ENCODE assay signal across 9 mouse cellular contexts in the genomic region with DNA sequence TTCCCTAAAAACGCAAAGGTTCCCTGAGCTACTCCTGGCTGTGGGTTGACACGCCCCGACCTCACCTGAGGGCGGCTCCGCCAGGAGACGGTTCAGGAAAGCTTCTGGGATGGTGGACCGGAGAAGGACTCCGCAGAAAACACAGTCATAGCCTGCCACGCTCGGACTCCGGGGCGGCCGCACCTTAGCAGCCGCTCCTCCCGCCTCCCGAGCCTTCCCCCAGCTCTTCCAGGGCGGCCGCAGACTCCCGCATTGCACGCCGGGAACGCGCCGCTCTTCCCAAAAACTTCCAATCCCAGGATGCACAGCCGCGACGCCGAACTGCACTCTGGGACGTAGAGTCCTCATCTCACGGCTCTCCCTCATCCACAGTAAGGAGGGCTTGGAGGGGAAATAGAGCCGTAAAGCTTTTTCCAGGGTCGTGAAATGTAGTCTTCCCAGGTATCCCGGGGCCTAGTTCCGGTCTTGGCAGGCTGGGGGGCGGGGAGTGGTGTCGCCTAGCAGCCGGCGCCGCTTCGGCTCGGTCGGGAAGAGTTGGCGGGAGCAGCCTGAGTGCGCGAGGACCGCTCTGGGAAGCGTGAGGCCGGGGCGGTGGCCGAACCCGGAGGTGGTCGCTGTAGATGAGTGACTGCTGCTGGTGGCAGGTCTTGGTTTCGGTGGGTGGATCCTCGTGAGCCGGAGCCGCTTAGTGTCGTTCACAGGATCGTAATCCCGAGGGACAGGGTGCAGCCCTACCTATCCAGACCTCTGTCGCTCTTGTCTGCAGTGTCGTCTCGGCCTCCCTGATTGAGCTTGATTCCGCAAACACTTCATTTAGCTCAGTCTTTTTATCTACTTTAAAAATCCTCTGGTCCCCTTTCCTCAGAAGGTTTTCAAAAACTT. TPM values are rescaled to one million over a fixed set of nuclear protein-coding genes. Genes with fewer than 3 reads are reported as not detected.
DNase-seq lines count a peak whose midpoint lies in the region; ATAC-seq and TF ChIP-seq lines count a peak whose summit lies in the region.
"Had no signal": no experiment of that assay in that cellular context is flagged by ENCODE, and none has a peak within 500 bp of the region (broad histone marks: within the 10 kb centered on the region; RNA-seq: fewer than 3 reads in every experiment).

A gene (minus strand): TSS at position 254 of the 882 bp plus-strand sequence.
A gene (plus strand): TSS at position 462 of the 882 bp plus-strand sequence.

- TF ChIP-seq POLR2A in heart, adult 2 months (IDR thresholded peaks at IDR 0.05; ENCODE audit: insufficient read depth, low read depth, low read length) = peak; percentile 82

- 0 out of 2 replicates have a peak, but pooled peaks have one; percentile 24 for TF ChIP-seq EP300 in heart, adult 2 months (IDR thresholded peaks at IDR 0.05; ENCODE audit: insufficient read depth, low read depth, low read length)

- peak within 1 kb of the TSS; percentile 83 for H3K4me2 ChIP-seq in embryonic facial prominence, embryonic 14.5 days (ENCODE audit: low read depth, low read length)
- H3K4me2 ChIP-seq in limb, embryonic 13.5 days (replicated peaks) = peak within 1 kb of the TSS; percentile 87
- peak within 1 kb of the TSS; percentile 93 for H3K4me2 ChIP-seq in midbrain, embryonic 16.5 days (ENCODE audit: low read length)

- peak within 1 kb of the TSS; percentile 74 for H3K9ac ChIP-seq in embryonic facial prominence, embryonic 14.5 days (ENCODE audit: low read depth, low read length)
- H3K9ac ChIP-seq in heart, adult 2 months (ENCODE audit: low read depth, low read length) = peak within 1 kb of the TSS; percentile 79
- peak within 1 kb of the TSS; percentile 81 for H3K9ac ChIP-seq in limb, embryonic 13.5 days
- H3K9ac ChIP-seq in midbrain, embryonic 16.5 days (ENCODE audit: low read depth, low read length) = peak within 1 kb of the TSS; percentile 65

- H3K27me3 ChIP-seq in embryonic facial prominence, embryonic 14.5 days (replicated peaks; ENCODE audit: control insufficient read depth, insufficient read depth, low read length) = no peaks in the 10 kb centered on the region
- no peaks in the 10 kb centered on the region for H3K27me3 ChIP-seq in heart, adult 2 months (ENCODE audit: control insufficient read depth, insufficient read depth, low read length)
- H3K27me3 ChIP-seq in limb, embryonic 13.5 days = no peaks in the 10 kb centered on the region
- H3K27me3 ChIP-seq in midbrain, embryonic 16.5 days (ENCODE audit: control insufficient read depth, insufficient read depth, low read depth, low read length) = no peaks in the 10 kb centered on the region
- H3K27me3 ChIP-seq: CH12.LX had no signal

- under 1% methylated on average over 40 of the region's 63 CpGs for WGBS in embryonic facial prominence, embryonic 14.5 days
- WGBS in heart, adult 2 months = under 1% methylated on average over 63 of the region's 63 CpGs
- WGBS in limb, embryonic 13.5 days = under 1% methylated on average over 63 of the region's 63 CpGs
- WGBS in midbrain, embryonic 16.5 days = under 1% methylated on average over 63 of the region's 63 CpGs

- peak; percentile 96 for DNase-seq in 3134 (ENCODE audit: extremely low read depth, insufficient read length, low spot score)
- peak; percentile 74 to 83 for DNase-seq in adrenal gland, postnatal 4 days (ENCODE audit: low spot score in 2 of 2)
- peak; percentile 99 for DNase-seq in embryonic facial prominence, embryonic 14.5 days (ENCODE audit: low spot score)
- peak; percentile 94 to 97 for DNase-seq in heart, adult 2 months
- peak; percentile 97 for DNase-seq in kidney, adult 8-10 months
- peak; percentile 61 to 88 for DNase-seq in spleen, postnatal 10 days (ENCODE audit: low spot score in 2 of 2)

- peak within 1 kb of the TSS; percentile 17 for H3K27ac ChIP-seq in embryonic facial prominence, embryonic 14.5 days (replicated peaks; ENCODE audit: low read depth, low read length)
- peak within 1 kb of the TSS; percentile 86 for H3K27ac ChIP-seq in heart, adult 2 months
- H3K27ac ChIP-seq in limb, embryonic 13.5 days = peak within 1 kb of the TSS; percentile 75; the same call in 1 of the 2 replicates
- H3K27ac ChIP-seq in midbrain, embryonic 16.5 days (ENCODE audit: low read length) = peak within 1 kb of the TSS; percentile 69

- TF ChIP-seq CTCF in heart, adult 2 months (IDR thresholded peaks at IDR 0.05) = no peak

- H3K4me3 ChIP-seq in embryonic facial prominence, embryonic 14.5 days (ENCODE audit: low read depth, low read length) = peak within 1 kb of the TSS; percentile 57
- peak within 1 kb of the TSS; percentile 92 for H3K4me3 ChIP-seq in heart, adult 2 months
- peak within 1 kb of the TSS; percentile 81 for H3K4me3 ChIP-seq in limb, embryonic 13.5 days
- H3K4me3 ChIP-seq in midbrain, embryonic 16.5 days (ENCODE audit: low read depth, low read length) = peak within 1 kb of the TSS; percentile 53

- H3K79me2 ChIP-seq in heart, adult 2 months (replicated peaks; ENCODE audit: control insufficient read depth, insufficient read depth, low read length) = no peaks in the 10 kb centered on the region

- intact Hi-C loops in heart, adult 2 months (cut with DNase I) = loop anchor here (5.0 kb wide), 1 partner anchor 100 kb away; no protein-coding TSS in a partner anchor

- no peaks in the 10 kb centered on the region for H3K9me3 ChIP-seq in embryonic facial prominence, embryonic 14.5 days (ENCODE audit: control insufficient read depth, low read length)
- H3K9me3 ChIP-seq in limb, embryonic 13.5 days = no peaks in the 10 kb centered on the region
- no peaks in the 10 kb centered on the region for H3K9me3 ChIP-seq in midbrain, embryonic 16.5 days (replicated peaks; ENCODE audit: control insufficient read depth, low read length, poor library complexity, severe bottlenecking)

- no peaks in the 10 kb centered on the region for H3K4me1 ChIP-seq in embryonic facial prominence, embryonic 14.5 days (ENCODE audit: control insufficient read depth, insufficient read depth, low read length)
- H3K4me1 ChIP-seq in heart, adult 2 months (ENCODE audit: control insufficient read depth, insufficient read depth, low read length) = no peaks in the 10 kb centered on the region
- 0 out of 2 replicates have a peak, but pooled peaks cover 4% of the 10 kb centered on the region for H3K4me1 ChIP-seq in limb, embryonic 13.5 days
- H3K4me1 ChIP-seq in midbrain, embryonic 16.5 days (ENCODE audit: control insufficient read depth, insufficient read depth, low read length) = peaks cover 11% of the 10 kb centered on the region

- peak; percentile 99 for ATAC-seq in embryonic facial prominence, embryonic 14.5 days (ENCODE audit: low read depth)
- ATAC-seq in limb, embryonic 13.5 days (ENCODE audit: low FRiP score, low read depth) = peak; percentile 99
- peak; percentile 100 for ATAC-seq in midbrain, embryonic 16.5 days

- no peaks in the 10 kb centered on the region; the same call in 1 of the 2 replicates for H3K36me3 ChIP-seq in embryonic facial prominence, embryonic 14.5 days (ENCODE audit: control insufficient read depth, insufficient read depth, low read length)
- H3K36me3 ChIP-seq in heart, adult 2 months (ENCODE audit: control insufficient read depth, insufficient read depth, low read length) = no peaks in the 10 kb centered on the region
- no peaks in the 10 kb centered on the region; the same call in 1 of the 2 replicates for H3K36me3 ChIP-seq in limb, embryonic 13.5 days
- H3K36me3 ChIP-seq in midbrain, embryonic 16.5 days (ENCODE audit: control insufficient read depth, insufficient read depth, low read length) = no peaks in the 10 kb centered on the region; the same call in 1 of the 2 replicates

RNA-seq across cellular contexts. Expression of the first gene that starts in this region (rescaled TPM):
- 10 to 100 TPM; 24.8 to 25.4 TPM for total RNA-seq in adrenal gland, postnatal 4 days (2021)
- 22.7 and 23.1 TPM in 2 replicates for polyA plus RNA-seq in embryonic facial prominence, embryonic 14.5 days (2014; fragmentation: Nextera tagmentation; extraction: Ambion mirVana)
- total RNA-seq in heart, adult 2 months (2021) = 10 to 100 TPM; 14.0 to 14.6 TPM
- 4.8 and 10.8 TPM in 2 replicates for polyA plus RNA-seq in heart, adult 2 months (2012; rRNA removed)
- polyA plus RNA-seq in limb, embryonic 13.5 days (2015; fragmentation: Nextera tagmentation; extraction: Ambion mirVana) = 21.4 and 22.9 TPM in 2 replicates
- polyA plus RNA-seq in midbrain, embryonic 16.5 days (2015; fragmentation: Nextera tagmentation; extraction: Ambion mirVana) = 11.9 and 12.1 TPM in 2 replicates
- total RNA-seq: CH12.LX had no signal

RNA-seq across cellular contexts. Expression of the second gene that starts in this region (rescaled TPM):
- total RNA-seq in adrenal gland, postnatal 4 days (2021) = 10 to 100 TPM in 1 of 2 experiments, 1 to 10 TPM in 1; 9.1 to 12.2 TPM
- 5.6 and 6.2 TPM in 2 replicates for polyA plus RNA-seq in embryonic facial prominence, embryonic 14.5 days (2014; fragmentation: Nextera tagmentation; extraction: Ambion mirVana)
- total RNA-seq in heart, adult 2 months (2021) = 1 to 10 TPM; 4.1 to 4.6 TPM
- polyA plus RNA-seq in heart, adult 2 months (2012; rRNA removed) = 0.21 and 0.73 TPM in 2 replicates
- polyA plus RNA-seq in limb, embryonic 13.5 days (2015; fragmentation: Nextera tagmentation; extraction: Ambion mirVana) = 5.6 and 6.3 TPM in 2 replicates
- polyA plus RNA-seq in midbrain, embryonic 16.5 days (2015; fragmentation: Nextera tagmentation; extraction: Ambion mirVana) = 6.4 and 6.6 TPM in 2 replicates

Comparison
In these comparisons a context has a peak if more than half of its experiments do, and no peak if none do; other contexts are left out.
1. Peak in every context shown above with its lines: DNase-seq, ATAC-seq, H3K4me3 ChIP-seq and H3K27ac ChIP-seq.
2. H3K27ac ChIP-seq: peak in every context shown above with its lines; median percentile 86 in heart, adult 2 months; 75 in limb, embryonic 13.5 days; 69 in midbrain, embryonic 16.5 days; 17 in embryonic facial prominence, embryonic 14.5 days.